Mouse (Mus musculus): ENCODE measurements around the gene Slc22a6. TPM values are rescaled to one million over a fixed set of nuclear protein-coding genes. Genes with fewer than 3 reads are reported as not detected.

The Slc22a6 gene
- polyA plus RNA-seq, 2 experiments = 0.03 TPM; not detected in 1

GRCm38 (mm10) chr19:8616314-8616713 lies 1.5 kb upstream of the Slc22a6 start:
- 58% methylated on average over 4 of the region's 4 CpGs for WGBS
- TF ChIP-seq POLR2A (IDR thresholded peaks at IDR 0.05; ENCODE audit: borderline replicate concordance, extremely low read depth, insufficient read depth, insufficient read length) = no peak
- no peaks in the 10 kb centered on the region for H3K27me3 ChIP-seq (ENCODE audit: control insufficient read depth, insufficient read depth, low read length)

GRCm38 (mm10) chr19:8621098-8621497 lies 3.3 kb downstream of the Slc22a6 start:
- DNase-seq (ENCODE audit: low spot score) (no peak), ATAC-seq (ENCODE audit: low FRiP score, low read depth) (no peak)
- no peak for TF ChIP-seq POLR2A (IDR thresholded peaks at IDR 0.05; ENCODE audit: borderline replicate concordance, extremely low read depth, insufficient read depth, insufficient read length)
- H3K9ac ChIP-seq (ENCODE audit: low read depth, low read length, severe bottlenecking) = no peak overlapping the region
- H3K4me3 ChIP-seq (replicated peaks; ENCODE audit: low read length) = no peak overlapping the region
- 92% methylated on average over 7 of the region's 7 CpGs for WGBS
- no peaks in the 10 kb centered on the region for H3K9me3 ChIP-seq (ENCODE audit: control insufficient read depth, low read length)
- no peaks in the 10 kb centered on the region for H3K36me3 ChIP-seq (ENCODE audit: control insufficient read depth, insufficient read depth, low read length)
- no peak overlapping the region for H3K27ac ChIP-seq (replicated peaks; ENCODE audit: low read depth, low read length)
- no peak overlapping the region for H3K4me2 ChIP-seq (replicated peaks; ENCODE audit: low read depth, low read length, severe bottlenecking)
- no peaks in the 10 kb centered on the region for H3K27me3 ChIP-seq (ENCODE audit: control insufficient read depth, insufficient read depth, low read length)
- no peaks in the 10 kb centered on the region for H3K4me1 ChIP-seq (ENCODE audit: control insufficient read depth, insufficient read depth, low read length)

More at GRCm38 (mm10) chr19:8616314-8616713, 1.5 kb upstream of the Slc22a6 start:
- H3K4me1 ChIP-seq (ENCODE audit: control insufficient read depth, insufficient read depth, low read length) = no peaks in the 10 kb centered on the region; the same call in 1 of the 2 replicates
- H3K4me2 ChIP-seq (replicated peaks; ENCODE audit: low read depth, low read length, severe bottlenecking) = no peak overlapping the region
- H3K36me3 ChIP-seq (ENCODE audit: control insufficient read depth, insufficient read depth, low read length) = no peaks in the 10 kb centered on the region
- ATAC-seq (ENCODE audit: low FRiP score, low read depth) (no peak), DNase-seq (ENCODE audit: low spot score) (no peak)
- H3K4me3 ChIP-seq (replicated peaks; ENCODE audit: low read length) = no peak overlapping the region
- H3K9ac ChIP-seq (ENCODE audit: low read depth, low read length, severe bottlenecking) = no peak overlapping the region
- H3K9me3 ChIP-seq (ENCODE audit: control insufficient read depth, low read length) = no peaks in the 10 kb centered on the region
- no peak overlapping the region for H3K27ac ChIP-seq (replicated peaks; ENCODE audit: low read depth, low read length)

DNA sequence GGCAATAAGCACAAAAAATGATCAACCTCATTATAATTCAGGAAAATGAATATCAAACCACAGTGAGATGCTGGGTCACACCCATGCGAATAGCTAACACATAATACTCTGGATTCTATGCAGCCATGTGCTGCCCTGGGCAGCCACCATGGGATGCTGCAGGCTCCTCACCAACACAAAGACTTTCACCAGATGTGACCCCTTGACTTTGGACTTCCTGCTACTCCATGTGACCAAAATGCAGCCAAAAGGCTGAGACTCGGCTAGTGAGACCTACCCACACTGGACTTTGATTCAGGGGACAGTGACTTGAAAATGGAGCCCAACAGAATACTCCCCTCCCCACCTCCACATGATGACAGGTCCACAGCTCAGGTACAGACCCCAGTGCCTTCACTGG lies 12.4 kb downstream of the Slc22a6 start:
- no peaks in the 10 kb centered on the region for H3K27me3 ChIP-seq (ENCODE audit: control insufficient read depth, insufficient read depth, low read length)
- no peak overlapping the region for H3K9ac ChIP-seq (ENCODE audit: low read depth, low read length, severe bottlenecking)
- no peaks in the 10 kb centered on the region for H3K9me3 ChIP-seq (ENCODE audit: control insufficient read depth, low read length)
- no peak for ATAC-seq (ENCODE audit: low FRiP score, low read depth)
- H3K27ac ChIP-seq (replicated peaks; ENCODE audit: low read depth, low read length) = no peak overlapping the region
- H3K36me3 ChIP-seq (ENCODE audit: control insufficient read depth, insufficient read depth, low read length) = no peaks in the 10 kb centered on the region
- no peak for TF ChIP-seq POLR2A (IDR thresholded peaks at IDR 0.05; ENCODE audit: borderline replicate concordance, extremely low read depth, insufficient read depth, insufficient read length)
- H3K4me3 ChIP-seq (replicated peaks; ENCODE audit: low read length) = no peak overlapping the region
- 65% methylated on average over 2 of the region's 2 CpGs for WGBS
- H3K4me2 ChIP-seq (replicated peaks; ENCODE audit: low read depth, low read length, severe bottlenecking) = no peak overlapping the region
- DNase-seq (ENCODE audit: low spot score) = no peak
- H3K4me1 ChIP-seq (ENCODE audit: control insufficient read depth, insufficient read depth, low read length) = no peaks in the 10 kb centered on the region

- Histone ChIP-seq H3K36me3 (ENCODE audit: control insufficient read depth, insufficient read depth, low read length) (no peaks in the 10 kb centered on the region), H3K27ac (replicated peaks; ENCODE audit: low read depth, low read length) (no peak overlapping the region), H3K4me3 (replicated peaks; ENCODE audit: low read length) (no peak overlapping the region), H3K9ac (ENCODE audit: low read depth, low read length, severe bottlenecking) (no peak overlapping the region), H3K4me2 (replicated peaks; ENCODE audit: low read depth, low read length, severe bottlenecking) (no peak overlapping the region), H3K27me3 (ENCODE audit: control insufficient read depth, insufficient read depth, low read length) (no peaks in the 10 kb centered on the region), H3K9me3 (ENCODE audit: control insufficient read depth, low read length) (no peaks in the 10 kb centered on the region), H3K4me1 (ENCODE audit: control insufficient read depth, insufficient read depth, low read length) (no peaks in the 10 kb centered on the region)
- no peak for TF ChIP-seq POLR2A (IDR thresholded peaks at IDR 0.05; ENCODE audit: borderline replicate concordance, extremely low read depth, insufficient read depth, insufficient read length)
- 82% methylated on average over 6 of the region's 6 CpGs for WGBS
- ATAC-seq (ENCODE audit: low FRiP score, low read depth) (no peak), DNase-seq (ENCODE audit: low spot score) (no peak)
Observed at GRCm38 (mm10) chr19:8630826-8631225, 13.0 kb downstream of the Slc22a6 start.

GRCm38 (mm10) chr19:8632029-8632428 lies 14.2 kb downstream of the Slc22a6 start:
- H3K27me3 ChIP-seq (ENCODE audit: control insufficient read depth, insufficient read depth, low read length) = no peaks in the 10 kb centered on the region
- DNase-seq (ENCODE audit: low spot score) (no peak), ATAC-seq (ENCODE audit: low FRiP score, low read depth) (no peak)
- no peaks in the 10 kb centered on the region for H3K36me3 ChIP-seq (ENCODE audit: control insufficient read depth, insufficient read depth, low read length)
- no peaks in the 10 kb centered on the region for H3K9me3 ChIP-seq (ENCODE audit: control insufficient read depth, low read length)
- no peak overlapping the region for H3K27ac ChIP-seq (replicated peaks; ENCODE audit: low read depth, low read length)
- H3K4me1 ChIP-seq (ENCODE audit: control insufficient read depth, insufficient read depth, low read length) = no peaks in the 10 kb centered on the region
- 78% methylated on average over 1 of the region's 1 CpGs for WGBS
- no peak for TF ChIP-seq POLR2A (IDR thresholded peaks at IDR 0.05; ENCODE audit: borderline replicate concordance, extremely low read depth, insufficient read depth, insufficient read length)
- H3K9ac ChIP-seq (ENCODE audit: low read depth, low read length, severe bottlenecking) = no peak overlapping the region
- no peak overlapping the region for H3K4me2 ChIP-seq (replicated peaks; ENCODE audit: low read depth, low read length, severe bottlenecking)
- no peak overlapping the region for H3K4me3 ChIP-seq (replicated peaks; ENCODE audit: low read length)

DNA sequence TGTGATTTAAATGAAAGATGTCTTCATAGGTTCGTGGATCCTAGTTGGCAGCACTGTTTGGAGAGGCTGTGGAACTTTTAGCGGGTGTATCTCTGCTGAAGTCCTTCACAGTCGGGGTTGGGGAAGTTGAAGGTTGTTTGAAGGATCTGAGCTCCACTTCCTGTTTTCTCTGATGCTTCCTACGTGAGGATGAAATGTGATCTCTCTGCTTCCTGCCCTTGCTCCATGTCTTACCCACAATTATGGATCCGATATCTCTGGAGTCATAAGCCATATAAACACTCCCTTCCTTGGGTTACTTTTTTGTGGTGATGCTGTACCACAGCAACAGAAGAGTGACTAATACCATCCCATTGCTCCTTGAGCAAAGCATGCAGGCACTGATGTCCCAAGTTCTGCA lies 24.2 kb downstream of the Slc22a6 start:
- ATAC-seq (ENCODE audit: low FRiP score, low read depth) = no peak
- H3K4me2 ChIP-seq (replicated peaks; ENCODE audit: low read depth, low read length, severe bottlenecking) = no peak overlapping the region
- no peaks in the 10 kb centered on the region for H3K36me3 ChIP-seq (ENCODE audit: control insufficient read depth, insufficient read depth, low read length)
- H3K4me3 ChIP-seq (replicated peaks; ENCODE audit: low read length) = no peak overlapping the region
- H3K9me3 ChIP-seq (ENCODE audit: control insufficient read depth, low read length) = no peaks in the 10 kb centered on the region
- 0 out of 2 replicates have a peak, but pooled peaks cover 4% of the 10 kb centered on the region for H3K4me1 ChIP-seq (ENCODE audit: control insufficient read depth, insufficient read depth, low read length)
- no peak for TF ChIP-seq POLR2A (IDR thresholded peaks at IDR 0.05; ENCODE audit: borderline replicate concordance, extremely low read depth, insufficient read depth, insufficient read length)
- 65% methylated on average over 5 of the region's 5 CpGs for WGBS
- no peaks in the 10 kb centered on the region for H3K27me3 ChIP-seq (ENCODE audit: control insufficient read depth, insufficient read depth, low read length)
- DNase-seq (ENCODE audit: low spot score) = no peak
- no peak overlapping the region for H3K9ac ChIP-seq (ENCODE audit: low read depth, low read length, severe bottlenecking)
- no peak overlapping the region for H3K27ac ChIP-seq (replicated peaks; ENCODE audit: low read depth, low read length)

Measured in limb, embryonic 14.5 days (tissue).